Mouse (Mus musculus) neural tube, embryonic 11.5 days (tissue): ENCODE results near the gene Scamp1. TPM values are rescaled to one million over a fixed set of nuclear protein-coding genes. Genes with fewer than 3 reads are reported as not detected.

Experiments
- ATAC-seq: fragments of 200-750 bp; cut with Nextera tagmentation; 2 replicates; pipeline ENCODE4 v1.8.0; 2017; ENCODE audit warnings: moderate number of reproducible peaks, mild to moderate bottlenecking, moderate TSS enrichment, moderate library complexity; ENCODE audit not compliant: insufficient read depth, low FRiP score, low TSS enrichment
- DNase-seq: peaks from one replicate; pipeline ENCODE4 v3.0.0-alpha.2; 2015; ENCODE audit warnings: low spot score
- H3K27ac ChIP-seq: fragments of 300-500 bp; sonication (generic); 2 replicates; pipeline ENCODE4 v1.5.1; 2014; ENCODE audit warnings: low read depth, mild to moderate bottlenecking, low read length
- H3K27me3 ChIP-seq: fragments of 300-500 bp; sonication (generic); 2 replicates; pipeline ENCODE4 v1.6.1; 2014; ENCODE audit warnings: mild to moderate bottlenecking, low read length, mixed read lengths; ENCODE audit not compliant: control insufficient read depth, insufficient read depth
- H3K36me3 ChIP-seq: fragments of 300-500 bp; sonication (generic); 2 replicates; pipeline ENCODE4 v1.6.1; 2014; ENCODE audit warnings: mild to moderate bottlenecking, low read length, moderate library complexity, mixed read lengths; ENCODE audit not compliant: control insufficient read depth, insufficient read depth
- H3K4me1 ChIP-seq: fragments of 300-500 bp; sonication (generic); 2 replicates; pipeline ENCODE4 v1.6.1; 2014; ENCODE audit warnings: low read length, mixed read lengths; ENCODE audit not compliant: control insufficient read depth, insufficient read depth
- H3K4me2 ChIP-seq: fragments of 300-500 bp; sonication (generic); 2 replicates; pipeline ENCODE4 v1.6.1; 2014; ENCODE audit warnings: low read depth, mild to moderate bottlenecking, moderate library complexity
- H3K4me3 ChIP-seq: fragments of 300-500 bp; sonication (generic); 2 replicates; pipeline ENCODE4 v1.5.1; 2014; ENCODE audit warnings: low read depth, low read length
- H3K9ac ChIP-seq: fragments of 300-500 bp; sonication (generic); 2 replicates; pipeline ENCODE4 v1.6.1; 2014; ENCODE audit warnings: mild to moderate bottlenecking, low read length
- H3K9me3 ChIP-seq: fragments of 300-500 bp; sonication (generic); 2 replicates; pipeline ENCODE4 v1.6.1; 2016; ENCODE audit warnings: low read length; ENCODE audit not compliant: control insufficient read depth
- WGBS: fragments of 180-500 bp; shearing (Covaris S2); extraction: QIAGEN DNeasy Blood & Tissue Kit; methylation state at CpG from one replicate; pipeline ENCODE4 v1.1.7; 2014; 5-methylcytosine and 5-hydroxymethylcytosine counted together
- polyA plus RNA-seq: library from polyadenylated mRNA; unstranded; fragments of >200 nt; fragmentation: Nextera tagmentation; extraction: Ambion mirVana; gene quantifications from 2 replicates; pipeline ENCODE4 v1.2.1, GENCODE M21; 2014

Scamp1 gene
- polyA plus RNA-seq, 1 experiment from 2014 or later, result 46.4 TPM

- 74% methylated on average over 3 of the region's 3 CpGs for WGBS
- ATAC-seq, result no peak
- no peak overlapping the region for H3K27ac ChIP-seq
- no peak overlapping the region for H3K4me2 ChIP-seq
- no peak for DNase-seq
- no peak overlapping the region for H3K9ac ChIP-seq
- H3K36me3 ChIP-seq, result no peaks in the 10 kb centered on the region
- H3K27me3 ChIP-seq, result no peaks in the 10 kb centered on the region
- H3K4me3 ChIP-seq, result no peak overlapping the region
- H3K4me1 ChIP-seq, result no peaks in the 10 kb centered on the region
- no peaks in the 10 kb centered on the region for H3K9me3 ChIP-seq
Observed at GRCm38 (mm10) chr13:94265291-94265690, 20.4 kb downstream of the Scamp1 start.

GRCm38 (mm10) chr13:94263943-94264342 lies 21.7 kb downstream of the Scamp1 start:
- no peaks in the 10 kb centered on the region for H3K9me3 ChIP-seq
- no peak overlapping the region for H3K4me2 ChIP-seq
- H3K36me3 ChIP-seq, result no peaks in the 10 kb centered on the region
- no peaks in the 10 kb centered on the region for H3K27me3 ChIP-seq
- DNase-seq (no peak), ATAC-seq (no peak)
- no peak overlapping the region for H3K9ac ChIP-seq
- H3K4me1 ChIP-seq, result no peaks in the 10 kb centered on the region
- no peak overlapping the region for H3K4me3 ChIP-seq
- H3K27ac ChIP-seq, result no peak overlapping the region
- WGBS, result 89% methylated on average over 5 of the region's 5 CpGs

GRCm38 (mm10) chr13:94262551-94262950 lies 23.1 kb downstream of the Scamp1 start:
- H3K9ac ChIP-seq, result no peak overlapping the region
- WGBS, result 77% methylated on average over 4 of the region's 4 CpGs
- no peaks in the 10 kb centered on the region for H3K9me3 ChIP-seq
- ATAC-seq (no peak), DNase-seq (no peak)
- no peaks in the 10 kb centered on the region for H3K4me1 ChIP-seq
- H3K36me3 ChIP-seq, result no peaks in the 10 kb centered on the region
- H3K27ac ChIP-seq, result no peak overlapping the region
- H3K4me2 ChIP-seq, result no peak overlapping the region
- H3K27me3 ChIP-seq, result no peaks in the 10 kb centered on the region
- no peak overlapping the region for H3K4me3 ChIP-seq

GRCm38 (mm10) chr13:94261624-94262023 lies 24.0 kb downstream of the Scamp1 start:
- DNase-seq, result no peak
- H3K9me3 ChIP-seq, result no peaks in the 10 kb centered on the region
- no peak for ATAC-seq
- H3K36me3 ChIP-seq, result no peaks in the 10 kb centered on the region
- H3K27ac ChIP-seq, result no peak overlapping the region
- no peaks in the 10 kb centered on the region for H3K4me1 ChIP-seq
- H3K27me3 ChIP-seq, result no peaks in the 10 kb centered on the region
- H3K9ac ChIP-seq, result no peak overlapping the region
- H3K4me3 ChIP-seq, result no peak overlapping the region
- no peak overlapping the region for H3K4me2 ChIP-seq
- WGBS, result 77% methylated on average over 6 of the region's 6 CpGs

- H3K4me1 ChIP-seq, result no peaks in the 10 kb centered on the region
- H3K27me3 ChIP-seq, result no peaks in the 10 kb centered on the region
- ATAC-seq, result no peak
- no peak for DNase-seq
- H3K4me3 ChIP-seq, result no peak overlapping the region
- no peaks in the 10 kb centered on the region for H3K9me3 ChIP-seq
- H3K4me2 ChIP-seq, result no peak overlapping the region
- 80% methylated on average over 8 of the region's 8 CpGs for WGBS
- no peaks in the 10 kb centered on the region for H3K36me3 ChIP-seq
- no peak overlapping the region for H3K9ac ChIP-seq
- no peak overlapping the region for H3K27ac ChIP-seq
Observed at GRCm38 (mm10) chr13:94260961-94261360, 24.7 kb downstream of the Scamp1 start.

- H3K36me3 ChIP-seq, result no peaks in the 10 kb centered on the region
- no peak overlapping the region for H3K4me3 ChIP-seq
- no peak for ATAC-seq
- no peaks in the 10 kb centered on the region for H3K4me1 ChIP-seq
- H3K27ac ChIP-seq, result no peak overlapping the region
- H3K9ac ChIP-seq, result no peak overlapping the region
- H3K9me3 ChIP-seq, result no peaks in the 10 kb centered on the region
- no peak for DNase-seq
- 75% methylated on average over 5 of the region's 5 CpGs for WGBS
- no peak overlapping the region for H3K4me2 ChIP-seq
- no peaks in the 10 kb centered on the region for H3K27me3 ChIP-seq
Observed at GRCm38 (mm10) chr13:94259210-94259609, 26.4 kb downstream of the Scamp1 start.

GRCm38 (mm10) chr13:94258530-94258929 lies 27.1 kb downstream of the Scamp1 start:
- 93% methylated on average over 6 of the region's 6 CpGs for WGBS

GRCm38 (mm10) chr13:94257711-94258110 lies 27.9 kb downstream of the Scamp1 start:
- Histone ChIP-seq H3K27ac (no peak overlapping the region), H3K9me3 (no peaks in the 10 kb centered on the region), H3K27me3 (no peaks in the 10 kb centered on the region), H3K4me2 (no peak overlapping the region), H3K36me3 (no peaks in the 10 kb centered on the region), H3K9ac (no peak overlapping the region), H3K4me3 (no peak overlapping the region), H3K4me1 (no peaks in the 10 kb centered on the region)
- ATAC-seq (no peak), DNase-seq (no peak)
- 81% methylated on average over 2 of the region's 2 CpGs for WGBS

More at GRCm38 (mm10) chr13:94258530-94258929, 27.1 kb downstream of the Scamp1 start:
- no peaks in the 10 kb centered on the region for H3K4me1 ChIP-seq
- no peak for DNase-seq
- no peaks in the 10 kb centered on the region for H3K9me3 ChIP-seq
- H3K27me3 ChIP-seq, result no peaks in the 10 kb centered on the region
- H3K4me3 ChIP-seq, result no peak overlapping the region
- H3K4me2 ChIP-seq, result no peak overlapping the region
- no peaks in the 10 kb centered on the region for H3K36me3 ChIP-seq
- no peak overlapping the region for H3K9ac ChIP-seq
- no peak for ATAC-seq
- no peak overlapping the region for H3K27ac ChIP-seq

GRCm38 (mm10) chr13:94255176-94255575 lies 30.5 kb downstream of the Scamp1 start:
- H3K9me3 ChIP-seq, result no peaks in the 10 kb centered on the region
- DNase-seq (no peak), ATAC-seq (no peak)
- no peak overlapping the region for H3K27ac ChIP-seq
- H3K9ac ChIP-seq, result no peak overlapping the region
- WGBS, result 93% methylated on average over 2 of the region's 2 CpGs
- H3K4me1 ChIP-seq, result no peaks in the 10 kb centered on the region
- no peaks in the 10 kb centered on the region for H3K36me3 ChIP-seq
- no peaks in the 10 kb centered on the region for H3K27me3 ChIP-seq
- H3K4me2 ChIP-seq, result no peak overlapping the region
- H3K4me3 ChIP-seq, result no peak overlapping the region
